Mouse (Mus musculus): Measurements from ENCODE around the gene Zzef1. TPM values are rescaled to one million over a fixed set of nuclear protein-coding genes. Genes with fewer than 3 reads are reported as not detected.

Zzef1 gene
- polyA plus RNA-seq, 1 experiment from 2014 or later: 18.0 TPM

GRCm38 (mm10) chr11:72952226-72952625 lies 156.2 kb downstream of the Zzef1 start:
- DNase-seq (no peak), ATAC-seq (ENCODE audit: low FRiP score, low TSS enrichment) (no peak)
- Histone ChIP-seq H3K36me3 (ENCODE audit: control insufficient read depth, insufficient read depth, low read length) (no peaks in the 10 kb centered on the region), H3K4me3 (replicated peaks; ENCODE audit: low read depth, low read length) (no peak overlapping the region), H3K9ac (replicated peaks; ENCODE audit: low read length) (no peak overlapping the region), H3K27ac (replicated peaks; ENCODE audit: low read depth, low read length) (no peak overlapping the region), H3K4me1 (ENCODE audit: control insufficient read depth, insufficient read depth, low read length) (no peaks in the 10 kb centered on the region), H3K4me2 (ENCODE audit: low read length) (no peak overlapping the region), H3K27me3 (ENCODE audit: control insufficient read depth, insufficient read depth, low read length) (no peaks in the 10 kb centered on the region), H3K9me3 (ENCODE audit: control insufficient read depth, low read length) (no peaks in the 10 kb centered on the region)
- 64% methylated on average over 3 of the region's 3 CpGs for WGBS

GRCm38 (mm10) chr11:72952697-72953096 lies 156.7 kb downstream of the Zzef1 start:
- 91% methylated on average over 6 of the region's 6 CpGs for WGBS
- no peak overlapping the region for H3K4me2 ChIP-seq (ENCODE audit: low read length)
- DNase-seq (no peak), ATAC-seq (ENCODE audit: low FRiP score, low TSS enrichment) (no peak)
- H3K36me3 ChIP-seq (ENCODE audit: control insufficient read depth, insufficient read depth, low read length): no peaks in the 10 kb centered on the region
- no peak overlapping the region for H3K27ac ChIP-seq (replicated peaks; ENCODE audit: low read depth, low read length)
- no peaks in the 10 kb centered on the region for H3K9me3 ChIP-seq (ENCODE audit: control insufficient read depth, low read length)
- no peaks in the 10 kb centered on the region for H3K4me1 ChIP-seq (ENCODE audit: control insufficient read depth, insufficient read depth, low read length)
- no peak overlapping the region for H3K4me3 ChIP-seq (replicated peaks; ENCODE audit: low read depth, low read length)
- H3K9ac ChIP-seq (replicated peaks; ENCODE audit: low read length): no peak overlapping the region
- no peaks in the 10 kb centered on the region for H3K27me3 ChIP-seq (ENCODE audit: control insufficient read depth, insufficient read depth, low read length)

GRCm38 (mm10) chr11:72953116-72953439 lies 157.1 kb downstream of the Zzef1 start:
- Histone ChIP-seq H3K36me3 (ENCODE audit: control insufficient read depth, insufficient read depth, low read length) (no peaks in the 10 kb centered on the region), H3K4me2 (ENCODE audit: low read length) (no peak overlapping the region), H3K4me3 (replicated peaks; ENCODE audit: low read depth, low read length) (no peak overlapping the region), H3K27ac (replicated peaks; ENCODE audit: low read depth, low read length) (no peak overlapping the region), H3K27me3 (ENCODE audit: control insufficient read depth, insufficient read depth, low read length) (no peaks in the 10 kb centered on the region), H3K4me1 (ENCODE audit: control insufficient read depth, insufficient read depth, low read length) (no peaks in the 10 kb centered on the region), H3K9ac (replicated peaks; ENCODE audit: low read length) (no peak overlapping the region), H3K9me3 (ENCODE audit: control insufficient read depth, low read length) (no peaks in the 10 kb centered on the region)
- DNase-seq: no peak
- ATAC-seq (ENCODE audit: low FRiP score, low TSS enrichment): no peak
- 74% methylated on average over 1 of the region's 1 CpGs for WGBS

GRCm38 (mm10) chr11:72953440-72954151 lies 157.6 kb downstream of the Zzef1 start:
- H3K4me1 ChIP-seq (ENCODE audit: control insufficient read depth, insufficient read depth, low read length): no peaks in the 10 kb centered on the region
- WGBS: 95% methylated on average over 4 of the region's 4 CpGs
- H3K4me3 ChIP-seq (replicated peaks; ENCODE audit: low read depth, low read length): no peak overlapping the region
- no peak for ATAC-seq (ENCODE audit: low FRiP score, low TSS enrichment)
- no peaks in the 10 kb centered on the region for H3K27me3 ChIP-seq (ENCODE audit: control insufficient read depth, insufficient read depth, low read length)
- no peak overlapping the region for H3K9ac ChIP-seq (replicated peaks; ENCODE audit: low read length)
- H3K36me3 ChIP-seq (ENCODE audit: control insufficient read depth, insufficient read depth, low read length): no peaks in the 10 kb centered on the region
- no peak for DNase-seq
- no peak overlapping the region for H3K4me2 ChIP-seq (ENCODE audit: low read length)
- no peak overlapping the region for H3K27ac ChIP-seq (replicated peaks; ENCODE audit: low read depth, low read length)
- H3K9me3 ChIP-seq (ENCODE audit: control insufficient read depth, low read length): no peaks in the 10 kb centered on the region

GRCm38 (mm10) chr11:72954216-72954615 lies 158.2 kb downstream of the Zzef1 start:
- ATAC-seq (ENCODE audit: low FRiP score, low TSS enrichment): no peak

GRCm38 (mm10) chr11:72955339-72955974 lies 159.4 kb downstream of the Zzef1 start:
- Histone ChIP-seq H3K9me3 (ENCODE audit: control insufficient read depth, low read length) (no peaks in the 10 kb centered on the region), H3K27ac (replicated peaks; ENCODE audit: low read depth, low read length) (no peak overlapping the region), H3K27me3 (ENCODE audit: control insufficient read depth, insufficient read depth, low read length) (peaks cover 15% of the 10 kb centered on the region), H3K4me2 (ENCODE audit: low read length) (no peak overlapping the region), H3K4me3 (replicated peaks; ENCODE audit: low read depth, low read length) (no peak overlapping the region), H3K36me3 (ENCODE audit: control insufficient read depth, insufficient read depth, low read length) (no peaks in the 10 kb centered on the region), H3K9ac (replicated peaks; ENCODE audit: low read length) (no peak overlapping the region), H3K4me1 (ENCODE audit: control insufficient read depth, insufficient read depth, low read length) (no peaks in the 10 kb centered on the region)
- ATAC-seq (ENCODE audit: low FRiP score, low TSS enrichment) (no peak), DNase-seq (no peak)
- 77% methylated on average over 5 of the region's 5 CpGs for WGBS

More at GRCm38 (mm10) chr11:72954216-72954615, 158.2 kb downstream of the Zzef1 start:
- Histone ChIP-seq H3K27ac (replicated peaks; ENCODE audit: low read depth, low read length) (no peak overlapping the region), H3K27me3 (ENCODE audit: control insufficient read depth, insufficient read depth, low read length) (peaks cover 4% of the 10 kb centered on the region; the same call in 1 of the 2 replicates), H3K4me1 (ENCODE audit: control insufficient read depth, insufficient read depth, low read length) (no peaks in the 10 kb centered on the region), H3K9me3 (ENCODE audit: control insufficient read depth, low read length) (no peaks in the 10 kb centered on the region), H3K4me3 (replicated peaks; ENCODE audit: low read depth, low read length) (no peak overlapping the region), H3K4me2 (ENCODE audit: low read length) (no peak overlapping the region), H3K9ac (replicated peaks; ENCODE audit: low read length) (no peak overlapping the region), H3K36me3 (ENCODE audit: control insufficient read depth, insufficient read depth, low read length) (no peaks in the 10 kb centered on the region)
- DNase-seq: no peak
- WGBS: 81% methylated on average over 4 of the region's 4 CpGs

GRCm38 (mm10) chr11:72957318-72957717 lies 161.3 kb downstream of the Zzef1 start:
- H3K4me1 ChIP-seq (ENCODE audit: control insufficient read depth, insufficient read depth, low read length): no peaks in the 10 kb centered on the region
- DNase-seq (no peak), ATAC-seq (ENCODE audit: low FRiP score, low TSS enrichment) (no peak)
- no peak overlapping the region for H3K27ac ChIP-seq (replicated peaks; ENCODE audit: low read depth, low read length)
- no peak overlapping the region for H3K4me2 ChIP-seq (ENCODE audit: low read length)
- H3K9me3 ChIP-seq (ENCODE audit: control insufficient read depth, low read length): no peaks in the 10 kb centered on the region
- WGBS: 64% methylated on average over 2 of the region's 2 CpGs
- H3K27me3 ChIP-seq (ENCODE audit: control insufficient read depth, insufficient read depth, low read length): peaks cover 33% of the 10 kb centered on the region
- no peak overlapping the region for H3K4me3 ChIP-seq (replicated peaks; ENCODE audit: low read depth, low read length)
- no peaks in the 10 kb centered on the region for H3K36me3 ChIP-seq (ENCODE audit: control insufficient read depth, insufficient read depth, low read length)
- H3K9ac ChIP-seq (replicated peaks; ENCODE audit: low read length): no peak overlapping the region

GRCm38 (mm10) chr11:72959924-72960679 lies 164.1 kb downstream of the Zzef1 start:
- no peak overlapping the region for H3K27ac ChIP-seq (replicated peaks; ENCODE audit: low read depth, low read length)
- 16% methylated on average over 15 of the region's 15 CpGs for WGBS
- ATAC-seq (ENCODE audit: low FRiP score, low TSS enrichment) (no peak), DNase-seq (no peak)
- H3K9me3 ChIP-seq (ENCODE audit: control insufficient read depth, low read length): no peaks in the 10 kb centered on the region
- H3K36me3 ChIP-seq (ENCODE audit: control insufficient read depth, insufficient read depth, low read length): no peaks in the 10 kb centered on the region
- no peak overlapping the region for H3K4me3 ChIP-seq (replicated peaks; ENCODE audit: low read depth, low read length)
- peaks cover 39% of the 10 kb centered on the region for H3K27me3 ChIP-seq (ENCODE audit: control insufficient read depth, insufficient read depth, low read length)
- no peak overlapping the region for H3K9ac ChIP-seq (replicated peaks; ENCODE audit: low read length)
- H3K4me1 ChIP-seq (ENCODE audit: control insufficient read depth, insufficient read depth, low read length): no peaks in the 10 kb centered on the region
- H3K4me2 ChIP-seq (ENCODE audit: low read length): no peak overlapping the region

All from midbrain, embryonic 14.5 days (tissue).